Mouse (Mus musculus): ENCODE results near the gene Opcml. TPM values are rescaled to one million over a fixed set of nuclear protein-coding genes. Genes with fewer than 3 reads are reported as not detected.

Opcml gene
- polyA plus RNA-seq, 1 experiment = 1.8 TPM

DNA sequence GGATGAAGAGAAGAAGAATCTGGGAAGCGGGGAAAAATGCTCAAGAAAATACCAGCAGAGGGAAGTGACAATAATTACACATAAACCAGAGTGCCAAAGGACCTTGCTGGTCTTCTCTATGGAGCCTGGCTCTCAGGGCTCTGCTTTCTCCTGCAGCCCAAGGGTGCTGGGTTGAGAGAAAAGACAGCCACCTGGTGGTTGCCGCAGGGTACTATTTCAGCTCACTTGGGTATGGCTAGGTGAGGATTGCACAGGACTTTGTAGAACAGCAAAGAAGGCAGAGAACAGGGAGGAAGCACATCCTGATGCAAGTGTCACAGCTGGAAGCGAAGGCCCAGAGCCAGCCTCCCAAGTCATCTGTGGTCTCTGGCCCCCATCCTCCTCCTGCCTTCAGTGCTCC is 407.1 kb downstream of the Opcml start:
- no peak overlapping the region for H3K4me3 ChIP-seq (ENCODE audit: insufficient read depth, low read depth, low read length)
- H3K4me1 ChIP-seq (ENCODE audit: control insufficient read depth, insufficient read depth, insufficient read length, low read length) = no peaks in the 10 kb centered on the region
- H3K27ac ChIP-seq (replicated peaks; ENCODE audit: low read depth, low read length) = no peak overlapping the region

DNA sequence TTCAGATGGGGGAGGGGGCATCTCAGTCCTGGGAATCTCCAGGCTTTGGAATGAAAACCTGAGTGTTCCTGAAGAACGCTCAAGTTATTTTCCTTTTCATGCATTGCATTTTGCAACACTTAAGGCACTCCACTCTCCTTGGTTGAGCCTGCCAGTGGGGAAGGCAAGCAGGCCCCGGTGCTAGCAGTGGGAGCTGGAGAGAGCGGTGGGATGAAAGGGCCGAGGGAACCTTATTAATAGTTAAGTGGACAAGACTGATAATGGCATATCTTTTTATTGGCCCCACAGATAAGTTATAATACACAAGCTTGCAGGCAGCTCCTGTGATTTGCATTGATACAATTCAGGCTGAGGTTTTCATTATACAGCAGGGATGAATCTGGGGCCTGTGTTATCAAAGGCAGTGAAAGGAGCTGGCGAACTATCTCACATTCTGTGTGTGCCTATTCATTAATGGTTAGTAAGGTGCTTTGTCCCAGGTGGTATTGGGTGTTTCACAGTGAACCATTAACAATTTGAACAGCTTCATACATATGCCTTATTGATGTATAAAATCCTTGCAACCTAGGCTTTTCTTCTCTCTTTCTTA is 407.6 kb downstream of the Opcml start:
- no peaks in the 10 kb centered on the region for H3K4me1 ChIP-seq (ENCODE audit: control insufficient read depth, insufficient read depth, insufficient read length, low read length)
- no peak overlapping the region for H3K27ac ChIP-seq (replicated peaks; ENCODE audit: low read depth, low read length)
- H3K4me3 ChIP-seq (ENCODE audit: insufficient read depth, low read depth, low read length) = no peak overlapping the region

DNA sequence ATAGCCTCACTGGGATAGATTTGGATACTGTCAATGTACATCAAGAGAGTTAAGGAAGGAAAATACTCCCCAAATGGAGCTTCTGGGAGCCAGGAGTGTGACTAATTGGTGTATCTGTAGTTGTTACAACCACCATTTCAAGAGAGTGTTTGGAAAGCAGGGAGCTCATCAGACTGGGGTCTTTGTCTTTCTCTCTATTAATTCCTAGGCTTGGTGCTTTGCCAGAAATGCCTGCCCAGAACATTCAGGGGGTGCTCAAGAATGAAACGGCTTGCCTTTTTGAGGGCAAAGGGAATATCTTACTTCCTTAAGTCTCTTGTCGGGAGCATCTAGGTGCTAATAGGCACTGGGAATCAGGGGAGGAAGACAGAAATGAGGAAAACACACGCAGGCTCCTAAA is 416.9 kb downstream of the Opcml start:
- no peak overlapping the region for H3K4me3 ChIP-seq (ENCODE audit: insufficient read depth, low read depth, low read length)
- no peak overlapping the region for H3K27ac ChIP-seq (replicated peaks; ENCODE audit: low read depth, low read length)

DNA sequence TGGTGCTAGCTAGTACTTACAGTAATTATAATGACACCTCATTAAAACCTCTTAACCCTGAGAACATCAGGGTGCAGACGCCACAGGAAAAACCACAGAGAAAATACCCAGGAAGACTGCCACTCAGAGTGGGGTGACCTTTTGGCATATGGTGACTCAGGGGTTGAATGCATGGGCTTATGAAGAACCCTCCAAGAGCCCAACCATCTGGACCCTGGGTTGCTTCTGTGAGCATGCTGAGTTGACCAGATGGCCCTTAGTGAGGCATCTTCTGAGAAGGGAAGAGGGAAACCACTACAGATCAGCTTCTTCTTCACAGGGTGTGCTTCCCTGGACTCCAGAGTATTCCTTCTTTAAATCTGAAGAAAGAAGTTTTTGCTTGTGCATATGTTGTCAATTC is 418.1 kb downstream of the Opcml start:
- Histone ChIP-seq H3K4me3 (ENCODE audit: insufficient read depth, low read depth, low read length) (no peak overlapping the region), H3K4me1 (ENCODE audit: control insufficient read depth, insufficient read depth, insufficient read length, low read length) (no peaks in the 10 kb centered on the region), H3K27ac (replicated peaks; ENCODE audit: low read depth, low read length) (no peak overlapping the region)

More for the DNA sequence above, 416.9 kb downstream of the Opcml start:
- H3K4me1 ChIP-seq (ENCODE audit: control insufficient read depth, insufficient read depth, insufficient read length, low read length) = no peaks in the 10 kb centered on the region

DNA sequence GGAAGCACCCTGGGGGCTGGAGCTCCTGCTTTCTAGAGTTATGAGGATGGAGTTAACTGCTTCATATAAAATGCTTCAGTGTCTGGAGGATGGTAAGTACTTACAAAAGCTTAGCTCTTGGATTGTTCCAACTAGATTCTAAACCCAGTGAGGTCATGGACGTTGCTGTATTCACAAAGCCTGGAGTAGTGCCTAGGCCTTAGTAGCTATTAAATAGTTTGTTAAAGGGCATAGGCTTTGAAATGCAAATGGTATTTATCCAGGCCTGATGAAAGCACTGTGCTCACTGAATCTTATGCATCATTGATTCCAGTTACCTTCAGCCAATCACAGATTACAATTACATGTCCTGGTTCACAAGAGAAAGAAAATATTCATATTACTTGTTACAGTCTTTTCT is 421.3 kb downstream of the Opcml start:
- Histone ChIP-seq H3K27ac (replicated peaks; ENCODE audit: low read depth, low read length) (no peak overlapping the region), H3K4me1 (ENCODE audit: control insufficient read depth, insufficient read depth, insufficient read length, low read length) (no peaks in the 10 kb centered on the region), H3K4me3 (ENCODE audit: insufficient read depth, low read depth, low read length) (no peak overlapping the region)

DNA sequence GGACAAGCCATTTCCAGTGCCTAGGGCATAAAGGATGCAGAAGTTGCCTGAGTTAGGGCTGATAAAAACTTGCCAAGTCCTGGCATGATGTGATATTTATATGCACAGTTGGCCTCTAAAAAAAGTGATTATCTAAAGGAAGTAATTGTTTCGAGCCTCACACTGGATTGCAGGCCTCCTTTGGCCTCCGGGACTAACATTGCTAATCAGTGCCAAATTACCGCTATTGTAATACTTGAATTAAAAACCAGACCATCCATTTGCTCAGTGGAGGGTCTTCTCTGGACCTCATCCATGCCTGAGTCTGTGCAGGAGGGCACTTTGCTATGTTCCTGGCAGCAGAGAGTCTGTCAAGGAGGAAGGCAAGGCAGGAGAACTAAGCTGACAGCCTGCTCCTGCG is 423.3 kb downstream of the Opcml start:
- no peak overlapping the region for H3K4me3 ChIP-seq (ENCODE audit: insufficient read depth, low read depth, low read length)
- H3K27ac ChIP-seq (replicated peaks; ENCODE audit: low read depth, low read length) = no peak overlapping the region
- no peaks in the 10 kb centered on the region for H3K4me1 ChIP-seq (ENCODE audit: control insufficient read depth, insufficient read depth, insufficient read length, low read length)

DNA sequence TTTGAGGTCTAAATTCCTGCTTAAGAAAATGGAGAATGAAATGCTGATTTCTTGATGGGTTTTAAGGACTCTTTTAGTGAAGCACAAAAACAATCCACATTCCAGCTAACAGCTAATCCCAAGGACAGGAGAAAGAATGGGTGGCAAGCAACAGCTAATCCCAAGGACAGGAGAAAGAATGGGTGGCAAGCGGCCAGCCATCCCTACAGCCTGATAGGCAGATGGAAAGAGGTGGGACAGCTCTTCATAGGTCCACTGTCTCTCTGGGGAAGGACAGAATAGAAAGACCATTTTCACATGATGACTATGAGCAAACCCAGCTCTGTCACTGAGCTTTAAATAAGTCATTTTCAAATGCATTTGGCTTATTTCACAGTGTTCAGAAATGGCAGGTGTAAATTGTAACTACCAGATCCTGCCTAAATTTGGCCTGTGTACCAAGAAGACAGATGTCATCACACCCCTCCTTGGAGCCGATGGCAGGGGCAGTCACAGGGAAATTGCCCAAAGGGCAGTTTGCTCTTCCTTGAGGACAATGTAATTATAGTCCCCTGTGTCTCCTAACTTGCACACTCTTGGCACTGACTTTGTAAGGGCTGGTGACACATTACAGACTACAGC is 427.6 kb downstream of the Opcml start:
- no peaks in the 10 kb centered on the region for H3K4me1 ChIP-seq (ENCODE audit: control insufficient read depth, insufficient read depth, insufficient read length, low read length)
- no peak overlapping the region for H3K27ac ChIP-seq (replicated peaks; ENCODE audit: low read depth, low read length)

DNA sequence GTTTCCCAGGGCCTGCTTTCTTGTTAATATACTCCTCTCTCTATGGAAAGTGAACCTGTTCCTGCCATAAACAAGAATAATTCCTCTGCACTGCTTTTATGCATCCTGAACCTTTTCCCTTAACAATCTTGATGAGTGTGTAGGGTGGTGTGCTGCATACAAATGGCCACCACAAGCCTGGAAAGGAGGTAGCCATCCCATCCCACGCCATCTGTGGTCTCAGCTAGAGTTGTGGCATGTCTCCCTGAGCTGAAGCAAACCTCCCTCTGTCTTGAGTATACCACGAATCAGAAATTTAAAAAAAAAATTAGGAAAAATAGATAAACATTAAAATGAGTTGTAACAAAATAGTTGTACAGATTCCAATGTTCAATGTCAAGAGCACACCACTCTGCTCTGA is 432.2 kb downstream of the Opcml start:
- H3K27ac ChIP-seq (replicated peaks; ENCODE audit: low read depth, low read length) = no peak overlapping the region
- H3K4me1 ChIP-seq (ENCODE audit: control insufficient read depth, insufficient read depth, insufficient read length, low read length) = no peaks in the 10 kb centered on the region
- H3K4me3 ChIP-seq (ENCODE audit: insufficient read depth, low read depth, low read length) = no peak overlapping the region

More for the DNA sequence above, 427.6 kb downstream of the Opcml start:
- no peak overlapping the region for H3K4me3 ChIP-seq (ENCODE audit: insufficient read depth, low read depth, low read length)

DNA sequence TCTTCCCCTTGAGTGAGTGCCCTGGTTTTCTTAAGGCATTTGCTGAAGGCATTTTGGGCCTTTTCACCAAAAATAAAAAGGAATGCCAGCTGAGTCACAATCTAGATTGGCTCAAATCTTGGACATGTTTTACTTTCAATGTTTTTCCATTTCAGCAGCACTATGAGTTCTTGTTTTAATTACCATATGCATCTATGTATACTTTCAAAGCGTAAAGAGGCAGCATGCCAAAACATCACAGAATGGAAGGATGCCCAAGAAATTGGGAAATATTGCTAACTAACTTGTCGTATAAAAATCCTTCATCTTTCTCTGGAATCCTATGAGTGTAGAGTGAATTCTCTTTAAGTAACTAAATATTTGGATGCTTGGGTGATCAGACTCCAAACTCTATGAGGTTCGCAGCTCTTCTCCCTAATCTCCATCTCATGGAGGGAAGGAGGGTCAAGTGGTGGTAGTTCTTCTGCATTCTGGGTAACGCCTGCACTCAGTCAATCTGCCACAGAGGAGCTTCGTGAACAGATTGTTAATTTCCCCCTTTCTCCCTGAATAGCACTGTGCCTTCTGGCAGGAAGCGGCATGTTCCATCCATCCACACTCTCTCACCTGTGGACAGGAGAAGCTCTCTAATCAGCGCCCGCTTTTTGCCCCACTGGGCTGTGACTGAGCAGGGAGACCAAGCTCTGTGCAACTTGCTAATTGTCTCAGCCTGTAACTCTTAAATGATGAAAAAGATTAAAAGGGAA is 435.4 kb downstream of the Opcml start:
- Histone ChIP-seq H3K4me1 (ENCODE audit: control insufficient read depth, insufficient read depth, insufficient read length, low read length) (no peaks in the 10 kb centered on the region), H3K27ac (replicated peaks; ENCODE audit: low read depth, low read length) (no peak overlapping the region), H3K4me3 (ENCODE audit: insufficient read depth, low read depth, low read length) (no peak overlapping the region)

DNA sequence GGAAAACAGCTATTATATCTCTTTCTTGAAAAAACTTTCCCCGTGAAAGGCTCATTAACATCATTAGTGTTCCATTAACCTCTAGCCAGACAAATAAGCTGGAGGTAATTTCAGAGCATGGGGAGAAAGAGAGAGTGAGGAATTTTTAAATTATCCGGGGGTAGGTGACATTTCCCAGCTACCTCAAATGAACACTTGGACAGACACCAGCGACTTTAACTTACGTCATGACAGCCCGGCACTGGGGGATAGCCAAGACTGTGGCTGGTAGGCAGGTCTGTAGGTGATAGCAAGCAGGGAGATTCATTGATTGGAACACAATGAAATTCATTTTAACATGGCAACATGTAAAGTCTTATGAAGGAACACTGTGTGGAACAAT is 436.0 kb downstream of the Opcml start:
- Histone ChIP-seq H3K27ac (replicated peaks; ENCODE audit: low read depth, low read length) (no peak overlapping the region), H3K4me3 (ENCODE audit: insufficient read depth, low read depth, low read length) (no peak overlapping the region), H3K4me1 (ENCODE audit: control insufficient read depth, insufficient read depth, insufficient read length, low read length) (no peaks in the 10 kb centered on the region)

DNA sequence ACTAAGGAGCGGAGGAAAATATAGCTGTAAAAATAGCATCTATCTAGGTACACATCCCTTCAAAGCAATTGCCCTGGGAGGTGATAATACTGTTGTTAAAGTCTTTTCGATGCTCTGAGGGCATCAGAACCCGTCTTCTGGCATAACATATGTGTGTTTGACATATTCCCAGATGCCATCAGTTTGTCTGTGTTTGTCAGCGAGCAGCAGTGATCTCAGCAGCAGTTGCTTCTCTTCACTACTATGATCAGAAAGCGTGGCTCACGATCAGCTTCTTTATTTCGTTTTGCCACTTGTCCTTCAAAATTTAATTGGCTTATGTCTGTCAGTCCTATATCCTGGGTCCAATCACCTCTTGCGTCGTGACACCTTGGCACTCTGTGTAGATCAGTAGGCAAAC is 447.9 kb downstream of the Opcml start:
- Histone ChIP-seq H3K4me1 (ENCODE audit: control insufficient read depth, insufficient read depth, insufficient read length, low read length) (no peaks in the 10 kb centered on the region), H3K27ac (replicated peaks; ENCODE audit: low read depth, low read length) (no peak overlapping the region)

DNA sequence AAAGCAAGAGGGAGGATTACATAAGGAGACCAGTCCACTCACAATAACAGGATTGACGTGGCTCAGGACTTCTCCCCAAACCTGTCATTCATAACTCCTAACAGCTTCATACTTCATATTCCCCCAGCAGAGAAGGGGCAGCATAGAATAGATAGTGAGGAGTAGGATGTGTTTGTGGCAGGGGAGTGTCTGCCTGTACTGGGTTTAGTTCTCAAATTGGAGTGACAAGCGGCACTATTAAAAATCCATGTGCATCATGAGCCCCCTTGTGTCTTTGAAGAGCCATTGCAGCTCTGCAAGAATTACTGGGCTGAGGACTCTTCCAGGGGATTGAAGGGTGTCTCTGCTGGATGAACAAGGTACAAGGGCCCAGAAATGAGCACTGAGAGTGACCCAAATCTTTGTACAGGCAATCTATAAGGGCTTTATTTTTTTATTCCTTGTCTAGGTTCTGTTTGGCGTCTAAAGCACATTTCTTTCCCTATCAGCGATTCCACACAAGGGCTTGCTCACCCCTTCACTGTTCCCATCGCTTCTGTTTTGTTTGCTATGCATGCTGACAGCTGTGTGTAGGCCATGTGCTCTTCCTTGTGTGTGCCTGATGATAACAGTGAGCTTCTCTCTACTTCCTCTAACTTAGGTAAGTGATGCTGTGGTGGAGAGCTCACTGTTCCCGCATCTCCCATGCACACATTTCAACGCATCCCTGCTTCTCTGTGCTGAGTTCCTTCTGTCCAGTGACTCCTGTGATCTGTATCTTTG is 457.3 kb downstream of the Opcml start:
- Histone ChIP-seq H3K27ac (replicated peaks; ENCODE audit: low read depth, low read length) (no peak overlapping the region), H3K4me3 (ENCODE audit: insufficient read depth, low read depth, low read length) (no peak overlapping the region), H3K4me1 (ENCODE audit: control insufficient read depth, insufficient read depth, insufficient read length, low read length) (no peaks in the 10 kb centered on the region)

More for the DNA sequence above, 447.9 kb downstream of the Opcml start:
- no peak overlapping the region for H3K4me3 ChIP-seq (ENCODE audit: insufficient read depth, low read depth, low read length)

DNA sequence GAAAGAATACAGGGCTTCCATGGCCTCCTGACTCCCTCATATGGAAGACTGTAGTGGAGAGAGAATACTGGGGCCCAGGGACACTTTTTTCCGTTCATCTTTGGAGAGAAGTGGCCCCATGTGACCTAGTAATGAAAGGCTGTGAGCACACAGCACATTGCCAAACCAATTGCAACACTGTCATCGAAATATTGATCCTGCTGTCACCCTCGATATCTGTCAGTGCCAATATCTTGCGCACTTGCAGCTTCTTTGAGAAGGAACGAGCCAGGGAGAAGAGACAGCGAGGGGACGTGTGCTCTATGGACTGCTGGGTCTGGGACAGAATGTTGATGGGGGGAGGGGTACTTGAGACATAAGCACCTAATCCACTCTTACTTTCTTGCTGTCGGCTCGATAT is 460.8 kb downstream of the Opcml start:
- H3K4me1 ChIP-seq (ENCODE audit: control insufficient read depth, insufficient read depth, insufficient read length, low read length) = no peaks in the 10 kb centered on the region
- no peak overlapping the region for H3K27ac ChIP-seq (replicated peaks; ENCODE audit: low read depth, low read length)
- H3K4me3 ChIP-seq (ENCODE audit: insufficient read depth, low read depth, low read length) = no peak overlapping the region

DNA sequence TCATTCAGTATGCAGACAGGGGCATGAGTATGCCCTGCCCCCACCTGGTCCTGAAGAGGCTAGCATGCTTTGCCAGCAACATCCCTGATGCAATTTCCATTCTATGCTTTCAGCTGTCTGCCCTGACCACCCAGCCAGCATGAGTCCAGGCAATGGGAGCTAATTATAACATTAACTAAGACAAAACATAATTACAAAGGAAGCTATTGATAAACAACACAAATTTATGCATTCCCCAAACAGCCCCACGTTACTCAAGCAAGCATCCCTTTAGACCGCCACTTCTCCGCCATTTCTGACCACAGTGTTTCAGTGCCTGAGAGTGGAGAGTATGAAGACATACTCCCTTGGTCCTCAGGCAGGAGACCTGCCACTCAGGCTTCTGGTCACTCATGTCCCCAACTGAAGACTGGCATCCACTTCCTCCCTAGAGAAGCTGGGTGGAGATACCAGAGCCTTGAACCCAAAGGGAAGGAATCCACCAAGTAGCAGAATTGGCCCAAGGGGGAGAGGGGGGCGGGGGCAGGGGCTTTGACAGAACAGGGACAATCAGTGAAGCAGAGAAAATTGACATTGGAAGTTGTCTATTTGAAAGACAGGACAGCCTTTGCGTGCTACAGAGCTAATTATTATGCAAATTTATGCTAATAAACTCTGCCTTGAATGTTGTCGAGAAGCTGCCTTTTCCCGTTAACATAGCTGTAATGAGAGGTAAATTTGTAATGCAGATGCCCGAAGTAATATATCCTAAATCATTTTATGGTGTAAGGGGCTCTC is 464.7 kb downstream of the Opcml start:
- H3K4me3 ChIP-seq (ENCODE audit: insufficient read depth, low read depth, low read length) = no peak overlapping the region

DNA sequence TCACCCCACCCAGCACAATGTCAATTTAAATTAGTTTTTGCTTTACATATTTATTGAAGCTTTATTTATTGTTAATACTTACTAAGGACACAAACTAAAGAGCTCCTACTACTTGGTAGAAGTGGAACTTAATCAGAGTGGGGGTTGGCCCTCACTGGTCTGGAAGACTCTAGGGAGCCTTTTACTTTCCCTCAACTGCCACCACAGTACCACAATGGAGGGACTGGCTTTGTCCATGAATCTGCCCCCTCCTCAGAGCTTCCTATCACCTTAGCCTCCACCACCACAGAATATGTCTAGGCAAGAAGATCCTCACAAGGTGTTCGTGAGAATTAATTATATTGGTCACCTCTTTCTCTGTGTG is 465.3 kb downstream of the Opcml start:
- H3K27ac ChIP-seq (replicated peaks; ENCODE audit: low read depth, low read length) = no peak overlapping the region
- no peak overlapping the region for H3K4me3 ChIP-seq (ENCODE audit: insufficient read depth, low read depth, low read length)
- no peaks in the 10 kb centered on the region for H3K4me1 ChIP-seq (ENCODE audit: control insufficient read depth, insufficient read depth, insufficient read length, low read length)

More for the DNA sequence above, 464.7 kb downstream of the Opcml start:
- Histone ChIP-seq H3K4me1 (ENCODE audit: control insufficient read depth, insufficient read depth, insufficient read length, low read length) (no peaks in the 10 kb centered on the region), H3K27ac (replicated peaks; ENCODE audit: low read depth, low read length) (no peak overlapping the region)
